Mouse (Mus musculus): ENCODE results near the gene Ucn2.

Gene Ucn2

GRCm38 (mm10) chr9:108985710-108986109, at the start of gene Ucn2:
Ucn2 (plus strand) TSS chr9:108986010.
- no peak for DNase-seq (ENCODE audit: low spot score)

DNA sequence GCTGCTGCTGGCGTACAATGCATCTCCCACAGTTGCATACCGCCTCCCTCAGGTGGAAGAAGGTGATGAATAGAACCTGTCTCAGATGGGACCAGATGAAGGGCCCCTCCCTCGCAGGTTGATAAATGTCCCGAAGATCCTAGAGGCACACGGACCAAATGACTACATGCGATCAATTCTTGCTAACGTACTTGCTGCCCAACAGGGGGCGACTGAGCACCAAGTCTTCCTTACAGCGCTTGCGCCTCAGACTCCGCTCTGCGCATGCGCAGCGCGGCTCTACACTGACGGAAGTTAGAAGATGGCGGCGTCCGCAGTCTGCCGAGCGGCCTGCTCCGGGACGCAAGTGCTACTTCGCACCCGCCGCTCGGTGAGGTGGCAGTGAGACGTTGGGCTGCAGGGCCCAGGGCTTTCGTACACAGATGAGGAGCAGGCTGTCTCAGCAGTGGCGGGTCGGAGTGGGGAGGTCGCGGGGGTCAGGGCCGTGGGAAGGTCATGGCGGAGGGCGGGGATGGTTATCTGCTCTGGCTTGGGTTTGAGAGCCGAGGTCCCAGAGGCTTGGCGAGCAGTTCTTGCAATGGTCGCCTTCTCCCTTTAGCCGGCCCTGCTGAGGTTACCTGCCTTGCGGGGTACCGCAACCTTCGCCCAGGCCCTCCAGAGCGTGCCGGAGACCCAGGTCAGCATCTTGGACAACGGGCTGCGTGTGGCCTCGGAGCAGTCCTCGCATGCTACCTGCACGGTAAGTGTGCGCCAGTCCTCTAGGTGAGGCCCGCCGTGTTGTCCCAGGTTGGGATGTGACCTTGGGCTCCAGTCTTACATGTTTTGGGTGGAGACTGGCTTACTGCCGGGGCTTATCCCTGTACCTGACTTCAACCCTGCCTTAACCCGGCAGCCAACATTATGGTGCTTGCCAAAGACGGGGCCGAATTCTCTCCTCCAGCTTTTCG, 49.1 kb upstream of the Ucn2 start, which contains the start of gene Uqcrc1:
TSS of gene Uqcrc1 (plus strand) at position 216 of the 947 bp plus-strand sequence.
- peak; percentile 88 for DNase-seq (ENCODE audit: low spot score)

- no peak for DNase-seq (ENCODE audit: low spot score)
Measured at GRCm38 (mm10) chr9:108945111-108945510, 40.7 kb upstream of the Ucn2 start.

DNA sequence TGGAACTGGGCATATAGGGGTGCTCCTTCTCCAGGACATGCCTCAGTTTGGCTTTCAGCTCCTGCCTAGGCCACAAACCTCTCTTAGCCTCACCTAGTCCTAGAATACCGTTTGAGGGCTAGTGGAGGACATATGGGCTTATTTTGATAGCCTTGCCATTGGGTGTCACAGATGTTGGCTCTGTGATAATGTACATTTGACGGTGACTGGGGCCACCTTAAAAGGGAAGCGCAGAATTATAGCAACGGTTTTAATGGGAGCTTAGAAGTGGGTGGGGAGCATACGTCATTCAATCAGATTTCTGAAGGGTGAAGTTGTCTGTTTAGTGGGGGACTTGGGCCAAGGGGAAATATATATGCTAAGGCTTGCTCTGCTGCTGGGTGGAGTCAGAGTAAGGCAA, 40.2 kb upstream of the Ucn2 start:
- no peak for DNase-seq (ENCODE audit: low spot score)

DNA sequence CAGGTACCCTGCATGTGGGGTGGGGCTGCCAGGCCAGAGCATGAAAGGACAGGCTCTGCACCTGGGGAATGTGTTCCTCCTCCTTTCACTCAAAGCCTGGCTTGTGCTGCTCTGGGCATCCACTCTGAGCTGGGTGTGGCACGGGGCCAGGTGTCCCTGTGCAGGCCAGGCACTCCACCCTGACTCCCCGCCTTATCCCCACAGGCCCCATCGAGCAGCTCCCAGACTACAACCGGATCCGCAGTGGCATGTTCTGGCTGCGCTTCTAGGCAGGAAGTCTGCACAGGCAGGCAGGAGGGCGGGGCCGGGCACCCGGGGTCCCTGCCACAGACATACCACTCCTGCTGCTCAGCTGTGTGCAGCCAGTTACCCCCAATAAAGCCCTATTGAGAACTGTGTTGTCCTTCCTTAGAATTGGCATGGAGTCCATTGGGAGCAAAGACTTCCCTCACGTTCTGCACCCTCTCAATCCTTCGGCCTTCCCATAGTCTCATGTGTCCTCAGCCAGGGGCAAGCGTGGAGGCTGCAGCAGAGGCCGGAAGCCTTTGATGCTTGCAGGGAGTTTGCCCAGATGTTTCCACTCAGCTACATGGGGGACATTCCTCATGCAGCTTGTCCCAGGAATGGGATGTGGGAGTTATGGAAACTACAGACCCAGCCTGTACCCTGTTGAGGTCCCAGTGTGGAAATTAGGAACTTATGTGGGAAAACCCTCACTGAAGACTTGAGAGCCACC, 36.4 kb upstream of the Ucn2 start:
- DNase-seq (ENCODE audit: low spot score): no peak

GRCm38 (mm10) chr9:108949967-108950728, 35.7 kb upstream of the Ucn2 start:
- no peak for DNase-seq (ENCODE audit: low spot score)

DNA sequence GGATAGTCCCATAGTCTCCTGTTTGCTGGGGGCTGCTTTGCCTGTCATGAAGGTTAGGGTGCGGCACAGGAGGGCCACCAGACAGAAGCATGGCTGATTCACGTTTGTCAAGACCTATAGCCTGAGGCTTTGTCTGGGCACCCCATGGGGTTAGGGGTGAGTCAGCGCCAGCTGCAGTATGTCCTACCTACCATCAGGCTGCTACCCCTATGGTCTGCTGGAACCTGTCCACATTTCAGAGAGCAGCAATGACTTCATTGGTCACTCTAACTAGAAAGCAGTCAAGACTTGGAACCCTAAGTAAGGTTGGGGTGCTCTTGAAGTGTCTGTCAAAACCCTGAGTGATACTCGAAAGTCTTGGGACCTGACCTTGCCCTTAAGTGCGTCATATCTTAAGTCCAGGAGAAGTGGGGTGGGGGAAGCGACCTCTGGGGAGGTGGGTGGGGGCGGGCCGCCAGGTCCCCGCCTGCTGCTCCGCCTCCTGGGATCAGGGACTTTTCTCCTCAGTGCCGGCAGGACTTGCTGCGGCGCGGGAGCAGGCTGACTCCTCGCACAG, 32.7 kb upstream of the Ucn2 start, which contains the start of gene Col7a1:
TSS of gene Col7a1 (plus strand) at position 506 of the 556 bp plus-strand sequence.
- DNase-seq (ENCODE audit: low spot score): no peak

DNA sequence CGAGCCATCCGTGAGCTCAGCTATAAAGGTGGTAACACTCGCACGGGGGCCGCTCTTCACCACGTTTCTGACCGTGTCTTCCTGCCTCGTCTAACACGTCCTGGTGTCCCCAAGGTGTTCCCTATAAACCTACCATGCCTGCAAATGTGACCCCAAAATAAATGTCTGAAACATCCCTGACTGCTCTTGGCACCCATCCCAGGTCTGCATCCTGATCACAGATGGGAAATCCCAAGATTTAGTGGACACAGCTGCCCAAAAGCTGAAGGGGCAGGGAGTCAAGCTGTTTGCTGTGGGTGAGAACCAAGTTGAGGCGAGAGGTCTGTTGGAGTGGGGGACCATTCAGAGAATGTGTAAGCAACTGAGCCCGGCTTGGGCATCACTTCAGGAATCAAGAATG, 30.6 kb upstream of the Ucn2 start:
- DNase-seq (ENCODE audit: low spot score): no peak

DNA sequence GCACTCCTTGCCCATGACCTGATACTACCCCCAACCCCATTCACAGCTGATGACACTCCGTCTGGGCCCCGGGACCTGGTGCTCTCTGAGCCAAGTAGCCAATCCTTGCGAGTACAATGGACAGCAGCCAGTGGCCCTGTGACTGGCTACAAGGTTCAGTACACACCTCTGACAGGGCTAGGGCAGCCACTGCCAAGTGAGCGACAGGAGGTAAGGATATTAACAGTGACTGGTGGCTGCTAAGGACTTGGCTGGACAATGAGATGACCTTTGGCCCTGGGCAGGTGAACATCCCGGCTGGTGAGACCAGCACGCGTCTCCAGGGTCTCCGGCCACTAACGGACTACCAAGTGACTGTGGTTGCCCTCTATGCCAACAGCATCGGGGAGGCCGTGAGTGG, 30.0 kb upstream of the Ucn2 start:
- no peak for DNase-seq (ENCODE audit: low spot score)

- DNase-seq (ENCODE audit: low spot score): no peak
Measured at GRCm38 (mm10) chr9:108963577-108963976, 22.2 kb upstream of the Ucn2 start.

DNA sequence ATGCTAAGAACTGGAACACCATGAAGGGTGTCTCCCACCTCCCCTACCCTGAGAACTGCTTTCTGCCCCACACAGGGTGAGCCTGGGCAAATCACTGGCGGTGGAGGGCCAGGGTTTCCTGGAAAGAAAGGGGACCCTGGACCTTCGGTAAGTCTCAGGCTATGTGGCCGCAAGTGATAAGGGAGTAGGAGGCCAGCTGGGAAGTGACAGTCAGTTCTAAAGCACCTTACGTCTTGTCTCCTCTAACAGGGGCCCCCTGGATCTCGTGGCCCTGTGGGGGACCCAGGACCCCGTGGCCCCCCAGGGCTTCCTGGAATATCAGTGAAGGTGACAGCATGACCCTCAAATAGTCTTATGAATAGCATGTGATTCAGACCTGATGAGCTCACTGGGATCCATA, 21.5 kb upstream of the Ucn2 start:
- DNase-seq (ENCODE audit: low spot score): no peak

DNA sequence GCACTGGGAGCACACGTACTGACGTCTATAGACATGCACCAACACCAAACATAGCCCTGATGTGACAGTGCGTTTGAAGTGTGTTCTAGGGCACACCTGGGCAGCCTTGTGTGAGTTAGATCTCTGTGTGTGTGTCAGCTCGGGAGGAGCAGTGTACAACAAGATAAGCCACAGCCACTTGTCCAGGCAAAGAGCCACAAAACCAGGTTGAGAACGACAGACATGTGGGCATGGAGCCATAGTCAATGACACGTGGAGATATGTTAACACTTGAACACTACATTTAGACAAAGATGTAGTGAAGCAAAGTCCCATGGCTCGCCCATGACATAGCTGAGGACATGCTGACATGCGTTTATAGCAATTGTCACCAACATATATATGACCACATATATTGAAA, 15.2 kb upstream of the Ucn2 start:
- DNase-seq (ENCODE audit: low spot score): no peak

- no peak for DNase-seq (ENCODE audit: low spot score)
Measured at GRCm38 (mm10) chr9:108976483-108976882, 9.3 kb upstream of the Ucn2 start.

DNA sequence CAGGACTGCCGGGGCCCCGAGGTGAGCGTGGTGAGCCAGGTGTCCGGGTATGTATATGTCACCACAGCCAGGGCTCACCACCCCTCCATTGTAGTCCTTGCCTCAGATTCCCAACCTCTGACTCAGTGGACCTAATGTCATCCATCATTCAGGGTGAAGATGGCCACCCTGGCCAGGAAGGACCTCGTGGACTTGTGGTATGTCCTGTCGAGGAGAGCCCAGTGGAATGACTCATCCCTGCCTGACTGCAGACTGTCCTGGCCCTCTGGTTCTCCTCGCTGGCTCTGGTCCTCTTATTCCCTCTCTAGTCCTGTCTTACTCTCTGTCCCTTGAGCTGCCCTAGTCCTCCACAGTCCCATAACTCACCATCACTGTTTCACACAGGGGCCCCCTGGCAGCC, 7.8 kb upstream of the Ucn2 start:
- DNase-seq (ENCODE audit: low spot score): no peak

GRCm38 (mm10) chr9:108982498-108982897, 3.3 kb upstream of the Ucn2 start:
- DNase-seq (ENCODE audit: low spot score): no peak

GRCm38 (mm10) chr9:108983209-108983608, 2.6 kb upstream of the Ucn2 start:
- no peak for DNase-seq (ENCODE audit: low spot score)

DNA sequence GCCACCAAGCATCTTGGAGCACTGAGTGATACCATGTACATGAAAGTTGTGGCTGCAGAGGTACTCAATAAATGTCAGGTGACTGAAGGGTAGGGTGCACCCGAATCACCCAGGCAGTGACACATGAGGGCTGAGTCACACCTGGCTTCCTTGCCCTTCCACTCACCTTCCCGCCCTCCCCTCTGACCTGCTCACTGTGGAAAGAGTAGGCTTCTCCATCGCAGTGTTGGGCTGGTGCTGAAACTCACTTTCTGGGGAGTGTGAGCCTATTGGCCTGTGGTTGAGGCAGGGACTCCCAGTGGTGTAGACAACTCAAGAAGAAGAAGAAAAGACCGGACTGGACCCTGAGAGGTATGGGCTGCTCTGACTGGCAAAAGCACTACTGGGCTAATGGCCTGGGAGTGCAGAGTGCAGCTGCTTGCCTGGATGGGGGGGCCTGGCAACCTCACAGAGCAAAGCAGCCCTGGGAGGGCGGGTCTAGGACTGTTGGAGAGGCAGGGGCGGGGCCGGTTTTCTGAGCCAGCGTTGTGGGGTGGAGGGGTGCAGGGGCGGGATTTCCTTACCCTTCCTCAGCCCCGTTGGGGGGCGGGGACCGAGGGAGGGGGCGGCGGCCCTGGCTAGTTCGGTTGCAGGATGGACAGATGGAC, 2.0 kb downstream of the Ucn2 start:
- DNase-seq (ENCODE audit: low spot score): no peak

GRCm38 (mm10) chr9:108989802-108990461, 4.1 kb downstream of the Ucn2 start:
- no peak for DNase-seq (ENCODE audit: low spot score)

GRCm38 (mm10) chr9:108990462-108990820, 4.6 kb downstream of the Ucn2 start:
- DNase-seq (ENCODE audit: low spot score): no peak

DNA sequence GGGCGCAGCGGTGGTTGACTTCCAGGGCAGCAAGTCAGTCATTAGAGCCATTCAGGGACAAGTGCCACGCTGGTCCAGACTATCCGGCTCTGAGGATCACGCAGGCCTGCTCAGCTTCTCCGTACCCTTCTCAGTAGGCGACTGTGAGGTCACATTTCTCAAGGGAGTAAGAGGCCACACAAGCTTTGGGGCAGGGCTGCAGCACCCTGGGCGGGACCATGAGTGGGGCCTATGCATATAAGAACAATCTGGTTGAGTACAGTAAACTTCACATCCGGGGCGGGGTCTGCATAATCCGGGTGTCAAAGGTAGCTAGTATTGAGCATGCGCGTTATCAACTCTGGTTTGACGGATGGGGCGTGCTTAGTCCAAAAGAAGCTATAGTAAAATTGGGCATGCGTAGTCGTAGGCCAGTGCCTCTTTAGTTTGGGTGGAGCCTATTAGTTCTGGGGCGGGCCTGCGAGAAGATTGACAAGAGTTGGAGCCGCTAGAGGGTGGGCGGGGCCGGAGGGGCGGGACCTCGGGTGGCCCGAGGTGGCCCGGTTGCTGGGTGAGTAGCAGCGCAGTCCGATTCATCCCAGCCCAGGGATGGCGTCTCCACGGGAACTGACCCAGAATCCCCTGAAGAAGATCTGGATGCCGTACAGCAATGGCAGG, 5.7 kb downstream of the Ucn2 start, which contains the start of gene Pfkfb4:
TSS of gene Pfkfb4 (plus strand) at position 351 of the 657 bp plus-strand sequence.
- DNase-seq (ENCODE audit: low spot score): peak; percentile 97
